Comparison of ENCODE assay signal across 8 mouse cellular contexts in genomic region chr14:21048879-21049278, GRCm38 (mm10). TPM values are rescaled to one million over a fixed set of nuclear protein-coding genes. Genes with fewer than 3 reads are reported as not detected.
A peak's percentile ranks its signal among the peaks of the same experiment; 100 is the strongest.
DNase-seq lines count a peak whose midpoint lies in the region; ATAC-seq and TF ChIP-seq lines count a peak whose summit lies in the region.

No protein-coding gene starts in this region.

- H3K36me3 ChIP-seq in forebrain, embryonic 15.5 days = peaks cover 11% of the 10 kb centered on the region; the same call in 1 of the 2 replicates

- H3K4me3 ChIP-seq in bone marrow, adult 2 months (replicated peaks; ENCODE audit: control insufficient read depth, low read depth, low read length) = no peak overlapping the region
- no peak overlapping the region for H3K4me3 ChIP-seq in forebrain, embryonic 15.5 days

- no peaks in the 10 kb centered on the region for H3K4me1 ChIP-seq in bone marrow, adult 2 months (ENCODE audit: control insufficient read depth, insufficient read depth, low read length)
- peaks cover 20% of the 10 kb centered on the region for H3K4me1 ChIP-seq in forebrain, embryonic 15.5 days

- no peak overlapping the region for H3K4me2 ChIP-seq in forebrain, embryonic 15.5 days (replicated peaks)

- H3K9me3 ChIP-seq in forebrain, embryonic 15.5 days = no peaks in the 10 kb centered on the region

- TF ChIP-seq POLR2A in bone marrow, adult 2 months (IDR thresholded peaks at IDR 0.05; ENCODE audit: borderline replicate concordance, control insufficient read depth, low read depth, low read length) = no peak

- H3K27ac ChIP-seq in bone marrow, adult 2 months (ENCODE audit: control insufficient read depth, insufficient read depth, low read depth, low read length, poor library complexity) = no peak overlapping the region
- H3K27ac ChIP-seq in forebrain, embryonic 15.5 days (replicated peaks) = no peak overlapping the region

- no peak overlapping the region for H3K9ac ChIP-seq in forebrain, embryonic 15.5 days (replicated peaks)

- ATAC-seq in forebrain, embryonic 15.5 days (replicated peaks) = no peak

- H3K27me3 ChIP-seq in forebrain, embryonic 15.5 days = no peaks in the 10 kb centered on the region

- peak; percentile 73 for TF ChIP-seq CTCF in bone marrow, adult 2 months (IDR thresholded peaks at IDR 0.05; ENCODE audit: control insufficient read depth, insufficient read depth, low read length)

- peak; percentile 39 for DNase-seq in gastrocnemius, adult 18-20 months (ENCODE audit: low spot score)
- no peak for DNase-seq in gastrocnemius, postnatal 25 days
- peak; percentile 69 to 75 for DNase-seq in B cell, adult 2 months
- DNase-seq in kidney, postnatal 25 days = peak; percentile 58 to 76
- peak; percentile 41 to 56 for DNase-seq in spleen, postnatal 36 days (ENCODE audit: low spot score in 2 of 2)
- DNase-seq in left cerebral cortex, adult 9 months (ENCODE audit: low spot score in 2 of 2) = no peak

RNA-seq across cellular contexts. Expression of gene Ap3m1, which starts 3.4 kb away (rescaled TPM):
- 10 to 100 TPM; 32.3 to 34.3 TPM for total RNA-seq in gastrocnemius, adult 18-20 months (2021)
- total RNA-seq in gastrocnemius, postnatal 25 days (2021) = 10 to 100 TPM; 32.5 to 34.9 TPM
- 11.6 and 17.3 TPM in 2 replicates for polyA plus RNA-seq in bone marrow, adult 2 months (2011; ENCODE audit: insufficient read depth, insufficient read length, low replicate concordance, missing spikeins)
- 104 and 107 TPM in 2 replicates for polyA plus RNA-seq in forebrain, embryonic 15.5 days (2015; fragmentation: Nextera tagmentation; extraction: Ambion mirVana)

RNA-seq across cellular contexts. Expression of gene Adk, which starts 3.5 kb away (rescaled TPM):
- 100 to 1,000 TPM; 106 to 111 TPM for total RNA-seq in gastrocnemius, adult 18-20 months (2021)
- total RNA-seq in gastrocnemius, postnatal 25 days (2021) = 100 to 1,000 TPM in 1 of 2 experiments, 10 to 100 TPM in 1; 96.4 to 109 TPM
- polyA plus RNA-seq in bone marrow, adult 2 months (2011; ENCODE audit: insufficient read depth, insufficient read length, low replicate concordance, missing spikeins) = 24.1 and 27.3 TPM in 2 replicates
- 68.6 and 74.6 TPM in 2 replicates for polyA plus RNA-seq in forebrain, embryonic 15.5 days (2015; fragmentation: Nextera tagmentation; extraction: Ambion mirVana)

Comparison
In these comparisons a context has a peak if more than half of its experiments do, and no peak if none do; other contexts are left out.
1. DNase-seq: peak in gastrocnemius, adult 18-20 months (single experiment), B cell, adult 2 months (2 of 2), kidney, postnatal 25 days (2 of 2) and spleen, postnatal 36 days (2 of 2); none in gastrocnemius, postnatal 25 days (single experiment) and left cerebral cortex, adult 9 months (0 of 2).